ENCODE assay signal across 8 mouse cellular contexts in the genomic region with DNA sequence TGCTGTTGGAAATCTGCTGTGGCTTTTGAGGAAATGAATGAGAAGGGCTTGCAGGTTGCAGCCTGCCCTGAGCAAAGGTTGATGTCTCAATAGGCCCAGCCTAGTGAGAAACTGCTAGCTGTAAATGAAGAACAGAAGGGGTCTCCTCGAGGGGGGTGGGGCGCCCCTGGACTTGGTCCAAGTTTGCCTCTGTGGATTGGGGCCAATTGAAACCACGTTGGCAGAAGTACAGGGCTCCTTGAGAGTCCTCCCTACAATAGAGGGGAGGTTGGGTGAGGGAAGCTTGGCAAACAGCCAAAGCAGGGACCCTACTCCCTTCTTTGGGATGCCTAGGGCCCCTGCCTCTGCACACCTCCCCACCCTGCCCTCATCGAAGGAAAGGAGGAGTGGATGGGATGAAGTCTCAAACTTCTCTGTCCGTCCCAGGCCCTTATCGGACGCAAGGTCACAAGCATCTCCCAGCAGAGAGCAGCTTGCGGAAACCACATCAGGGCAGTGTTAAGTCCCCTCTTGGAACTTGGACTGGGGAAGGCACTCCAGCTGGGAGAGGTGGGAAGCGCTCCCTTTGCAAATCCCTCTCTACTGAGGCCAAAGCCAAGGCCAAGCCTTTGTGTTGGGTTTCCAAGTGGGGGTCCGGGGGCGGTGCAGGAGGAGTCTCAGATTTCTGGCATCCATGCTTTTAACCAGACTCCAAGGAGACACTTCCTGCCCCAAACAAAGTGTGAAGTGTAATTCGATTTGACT.
A peak's percentile ranks its signal among the peaks of the same experiment; 100 is the strongest.
DNase-seq lines count a peak whose midpoint lies in the region; ATAC-seq and TF ChIP-seq lines count a peak whose summit lies in the region.

No protein-coding gene starts in this region.

- no peak for TF ChIP-seq CTCF in left cerebral cortex, adult 2 months (IDR thresholded peaks at IDR 0.05)

- DNase-seq in cerebellum, postnatal 10 days: peak; percentile 67 to 72
- DNase-seq in cerebellum, postnatal 25 days: no peak
- DNase-seq in urinary bladder, adult 18-20 months (ENCODE audit: low spot score in 2 of 2): peak; percentile 53 to 60
- DNase-seq in urinary bladder, postnatal 10 days (ENCODE audit: low spot score): no peak
- DNase-seq in limb, embryonic 11.5 days (ENCODE audit: low spot score): peak; percentile 76
- peak; percentile 82 for DNase-seq in midbrain, embryonic 14.5 days
- DNase-seq in left cerebral cortex, adult 2 months (ENCODE audit: extremely low spot score in 1 of 2, low spot score in 2 of 2): no peak
- DNase-seq in thymus, postnatal 25 days: no peak

- WGBS in limb, embryonic 11.5 days: 36% methylated on average over 12 of the region's 12 CpGs
- 25% methylated on average over 12 of the region's 12 CpGs for WGBS in midbrain, embryonic 14.5 days

- peak; percentile 27; the same call in 1 of the 2 replicates for ATAC-seq in limb, embryonic 11.5 days (ENCODE audit: insufficient number of reproducible peaks, low FRiP score, low TSS enrichment, low read depth)
- peak; percentile 68 for ATAC-seq in midbrain, embryonic 14.5 days (ENCODE audit: low FRiP score, low TSS enrichment)

- no peak overlapping the region for H3K4me3 ChIP-seq in limb, embryonic 11.5 days (ENCODE audit: low read depth, low read length)
- no peak overlapping the region for H3K4me3 ChIP-seq in midbrain, embryonic 14.5 days (replicated peaks; ENCODE audit: low read depth, low read length)
- no peak overlapping the region for H3K4me3 ChIP-seq in left cerebral cortex, adult 2 months

- peak overlapping the region; percentile 40 for H3K9ac ChIP-seq in limb, embryonic 11.5 days (ENCODE audit: low read length)
- no peak overlapping the region for H3K9ac ChIP-seq in midbrain, embryonic 14.5 days (replicated peaks; ENCODE audit: low read length)

- peak overlapping the region; percentile 82 for H3K27ac ChIP-seq in limb, embryonic 11.5 days (replicated peaks; ENCODE audit: low read depth, low read length)
- peak overlapping the region; percentile 27 for H3K27ac ChIP-seq in midbrain, embryonic 14.5 days (replicated peaks; ENCODE audit: low read depth, low read length)
- H3K27ac ChIP-seq in left cerebral cortex, adult 2 months: no peak overlapping the region

- intact Hi-C loops in left cerebral cortex, adult 2 months (cut with DNase I): no loop called here

- H3K36me3 ChIP-seq in limb, embryonic 11.5 days (ENCODE audit: control insufficient read depth, insufficient read depth, low read length): peaks cover 2% of the 10 kb centered on the region; the same call in 1 of the 2 replicates
- H3K36me3 ChIP-seq in midbrain, embryonic 14.5 days (ENCODE audit: control insufficient read depth, insufficient read depth, low read length): no peaks in the 10 kb centered on the region

- peaks cover 77% of the 10 kb centered on the region for H3K4me1 ChIP-seq in limb, embryonic 11.5 days (ENCODE audit: control insufficient read depth, insufficient read depth, low read length)
- peaks cover 80% of the 10 kb centered on the region for H3K4me1 ChIP-seq in midbrain, embryonic 14.5 days (ENCODE audit: control insufficient read depth, insufficient read depth, low read length)

- H3K27me3 ChIP-seq in limb, embryonic 11.5 days (ENCODE audit: control insufficient read depth, insufficient read depth, low read length): no peaks in the 10 kb centered on the region
- no peaks in the 10 kb centered on the region for H3K27me3 ChIP-seq in midbrain, embryonic 14.5 days (ENCODE audit: control insufficient read depth, insufficient read depth, low read length)

- peak overlapping the region; percentile 31; the same call in 1 of the 2 replicates for H3K4me2 ChIP-seq in limb, embryonic 11.5 days (ENCODE audit: low read depth, severe bottlenecking)
- H3K4me2 ChIP-seq in midbrain, embryonic 14.5 days (ENCODE audit: low read length): peak overlapping the region; percentile 22

- no peaks in the 10 kb centered on the region for H3K9me3 ChIP-seq in limb, embryonic 11.5 days (ENCODE audit: control insufficient read depth, low read length)
- H3K9me3 ChIP-seq in midbrain, embryonic 14.5 days (ENCODE audit: control insufficient read depth, low read length): no peaks in the 10 kb centered on the region

Comparison
In these comparisons a context has a peak if more than half of its experiments do, and no peak if none do; other contexts are left out.
1. DNase-seq: peak in cerebellum, postnatal 10 days (2 of 2), urinary bladder, adult 18-20 months (2 of 2), limb, embryonic 11.5 days (single experiment) and midbrain, embryonic 14.5 days (single experiment); none in cerebellum, postnatal 25 days (0 of 2), urinary bladder, postnatal 10 days (single experiment), left cerebral cortex, adult 2 months (0 of 2) and thymus, postnatal 25 days (single experiment).